Mouse (Mus musculus): ENCODE measurements around the gene Bicral. TPM values are rescaled to one million over a fixed set of nuclear protein-coding genes. Genes with fewer than 3 reads are reported as not detected.
A peak's percentile ranks its signal among the peaks of the same experiment; 100 is the strongest.

Gene Bicral
- total RNA-seq (2014; rRNA removed): 31.2 and 31.6 TPM in 2 replicates
- polyA plus RNA-seq (2015; fragmentation: Nextera tagmentation; extraction: Ambion mirVana): 6.5 and 7.0 TPM in 2 replicates

DNA sequence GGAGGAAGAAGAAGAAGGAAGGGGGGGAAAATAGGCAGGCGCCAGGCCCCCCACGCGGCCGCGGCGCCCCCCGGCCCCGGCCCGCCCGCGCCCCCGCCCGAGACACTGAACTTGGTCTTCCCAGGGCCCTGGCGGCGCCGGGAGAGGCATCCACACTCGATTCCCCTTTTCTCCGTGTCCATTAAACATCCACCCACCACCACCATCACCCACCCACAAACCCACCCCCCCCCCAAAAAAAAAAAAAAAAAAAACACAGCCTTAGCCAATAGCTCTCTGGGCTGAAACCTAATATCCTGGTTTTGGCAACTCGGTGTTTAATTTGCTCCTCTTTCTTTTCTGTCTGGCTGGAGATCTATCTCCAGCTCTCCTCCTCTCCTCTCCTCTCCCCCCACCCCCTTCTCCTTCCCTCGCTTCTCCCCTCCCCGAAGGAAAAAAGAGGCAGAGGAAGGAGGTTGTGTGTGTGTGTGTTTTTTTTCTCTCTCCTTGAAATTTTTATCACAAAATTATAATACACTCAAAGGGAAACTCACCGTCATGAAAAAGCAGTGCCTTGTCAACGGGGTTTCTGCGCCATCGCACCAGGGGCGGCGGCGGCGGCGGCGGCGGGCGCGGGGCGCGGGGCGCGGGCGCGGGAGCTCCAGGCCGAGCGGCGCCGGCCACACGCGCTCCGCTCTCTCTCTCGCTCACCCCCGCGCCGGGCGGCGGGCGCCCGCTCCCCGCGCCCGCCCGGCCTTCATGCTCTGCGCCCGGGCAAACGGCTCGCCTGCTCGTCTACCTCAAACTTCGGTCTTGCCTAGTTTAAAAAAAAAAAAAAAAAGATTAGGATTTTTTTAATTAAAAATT lies at the start of gene Bicral:
Bicral (minus strand) TSS at position 580 of the 846 bp plus-strand sequence.
- H3K9ac ChIP-seq (replicated peaks; ENCODE audit: low read length, poor library complexity, severe bottlenecking): peak within 1 kb of the TSS; percentile 100
- H3K27ac ChIP-seq (ENCODE audit: low read depth, low read length): peak within 1 kb of the TSS; percentile 100
- peak within 1 kb of the TSS; percentile 97 for H3K4me3 ChIP-seq (ENCODE audit: low read depth, low read length)
- H3K4me1 ChIP-seq (ENCODE audit: insufficient read depth, low read length): peaks cover 3% of the 10 kb centered on the region; the same call in 1 of the 2 replicates
- no peaks in the 10 kb centered on the region for H3K27me3 ChIP-seq (ENCODE audit: insufficient read depth, low read length)
- H3K4me2 ChIP-seq (ENCODE audit: low read depth, low read length, poor library complexity, severe bottlenecking): peak within 1 kb of the TSS; percentile 59
- WGBS: under 1% methylated on average over 47 of the region's 65 CpGs
- no peak for TF ChIP-seq CTCF (IDR thresholded peaks at IDR 0.05)
- H3K36me3 ChIP-seq (ENCODE audit: insufficient read depth, low read length): no peaks in the 10 kb centered on the region
- H3K9me3 ChIP-seq (ENCODE audit: low read length): no peaks in the 10 kb centered on the region
- ATAC-seq (ENCODE audit: low FRiP score): peak; percentile 67
- DNase-seq (ENCODE audit: low spot score): peak; percentile 84

DNA sequence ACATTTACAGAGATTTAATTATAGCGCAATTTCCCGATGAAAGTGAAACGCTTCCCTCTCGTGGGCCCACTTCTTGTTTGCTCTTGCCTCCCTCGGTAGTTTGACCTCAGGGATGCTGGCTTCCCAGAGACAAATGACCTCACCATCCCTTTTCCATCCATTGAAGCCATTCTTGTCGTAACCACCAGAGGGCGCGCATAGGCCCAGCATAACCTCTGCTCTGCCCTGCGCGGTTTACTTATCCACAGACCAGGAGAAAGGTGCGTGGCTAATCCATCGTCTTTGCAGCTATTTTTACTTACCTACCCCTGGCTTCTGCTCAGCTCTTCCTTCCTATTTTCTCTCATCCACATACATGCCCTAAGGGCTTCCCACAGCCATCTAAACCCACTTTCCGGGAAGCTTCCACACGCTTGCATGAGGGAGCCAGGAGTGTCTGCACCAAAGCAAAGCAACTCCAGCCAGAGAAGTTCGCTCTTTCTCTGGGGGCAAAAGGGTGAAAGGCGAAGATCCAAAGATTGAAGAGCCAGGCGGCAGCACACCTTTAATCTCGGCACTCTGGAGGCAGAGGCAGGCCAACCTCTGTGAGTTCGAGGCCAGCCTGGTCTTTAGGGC lies 45.7 kb upstream of the Bicral start:
- Histone ChIP-seq H3K27me3 (ENCODE audit: insufficient read depth, low read length) (no peaks in the 10 kb centered on the region), H3K36me3 (ENCODE audit: insufficient read depth, low read length) (no peaks in the 10 kb centered on the region), H3K27ac (ENCODE audit: low read depth, low read length) (no peak overlapping the region), H3K4me1 (ENCODE audit: insufficient read depth, low read length) (no peaks in the 10 kb centered on the region), H3K9ac (replicated peaks; ENCODE audit: low read length, poor library complexity, severe bottlenecking) (no peak overlapping the region), H3K4me2 (ENCODE audit: low read depth, low read length, poor library complexity, severe bottlenecking) (peak overlapping the region; percentile 3), H3K9me3 (ENCODE audit: low read length) (no peaks in the 10 kb centered on the region), H3K4me3 (ENCODE audit: low read depth, low read length) (no peak overlapping the region)
- DNase-seq (ENCODE audit: low spot score): peak; percentile 78
- TF ChIP-seq CTCF (IDR thresholded peaks at IDR 0.05): peak; percentile 96
- 20% methylated on average over 19 of the region's 19 CpGs for WGBS
- peak; percentile 71; the same call in 1 of the 2 replicates for ATAC-seq (ENCODE audit: low FRiP score)

DNA sequence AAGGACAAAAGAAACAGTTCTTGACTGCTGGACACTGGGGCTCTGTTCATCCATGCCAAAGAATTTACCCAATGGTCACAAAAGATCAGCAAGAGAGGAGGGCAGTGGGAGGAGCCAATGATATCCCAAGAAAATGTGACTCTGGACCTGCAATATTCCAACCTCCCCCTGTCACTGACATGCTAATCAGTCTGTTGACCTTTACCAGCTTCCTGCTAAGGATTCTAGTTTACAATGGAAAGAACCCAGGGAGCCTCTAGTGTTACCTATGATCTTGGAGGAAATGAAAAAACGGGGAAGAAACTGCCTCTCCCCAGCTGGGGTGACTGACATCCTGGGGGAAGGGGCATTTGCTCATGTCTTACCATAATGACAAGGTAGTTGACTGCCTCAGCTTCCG lies 42.7 kb upstream of the Bicral start:
- Histone ChIP-seq H3K9ac (replicated peaks; ENCODE audit: low read length, poor library complexity, severe bottlenecking) (no peak overlapping the region), H3K4me3 (ENCODE audit: low read depth, low read length) (no peak overlapping the region), H3K4me1 (ENCODE audit: insufficient read depth, low read length) (no peaks in the 10 kb centered on the region), H3K4me2 (ENCODE audit: low read depth, low read length, poor library complexity, severe bottlenecking) (no peak overlapping the region), H3K9me3 (ENCODE audit: low read length) (no peaks in the 10 kb centered on the region), H3K36me3 (ENCODE audit: insufficient read depth, low read length) (no peaks in the 10 kb centered on the region), H3K27ac (ENCODE audit: low read depth, low read length) (no peak overlapping the region), H3K27me3 (ENCODE audit: insufficient read depth, low read length) (no peaks in the 10 kb centered on the region)
- ATAC-seq (ENCODE audit: low FRiP score) (no peak), DNase-seq (ENCODE audit: low spot score) (no peak)
- WGBS: 44% methylated on average over 2 of the region's 2 CpGs
- TF ChIP-seq CTCF (IDR thresholded peaks at IDR 0.05): no peak

DNA sequence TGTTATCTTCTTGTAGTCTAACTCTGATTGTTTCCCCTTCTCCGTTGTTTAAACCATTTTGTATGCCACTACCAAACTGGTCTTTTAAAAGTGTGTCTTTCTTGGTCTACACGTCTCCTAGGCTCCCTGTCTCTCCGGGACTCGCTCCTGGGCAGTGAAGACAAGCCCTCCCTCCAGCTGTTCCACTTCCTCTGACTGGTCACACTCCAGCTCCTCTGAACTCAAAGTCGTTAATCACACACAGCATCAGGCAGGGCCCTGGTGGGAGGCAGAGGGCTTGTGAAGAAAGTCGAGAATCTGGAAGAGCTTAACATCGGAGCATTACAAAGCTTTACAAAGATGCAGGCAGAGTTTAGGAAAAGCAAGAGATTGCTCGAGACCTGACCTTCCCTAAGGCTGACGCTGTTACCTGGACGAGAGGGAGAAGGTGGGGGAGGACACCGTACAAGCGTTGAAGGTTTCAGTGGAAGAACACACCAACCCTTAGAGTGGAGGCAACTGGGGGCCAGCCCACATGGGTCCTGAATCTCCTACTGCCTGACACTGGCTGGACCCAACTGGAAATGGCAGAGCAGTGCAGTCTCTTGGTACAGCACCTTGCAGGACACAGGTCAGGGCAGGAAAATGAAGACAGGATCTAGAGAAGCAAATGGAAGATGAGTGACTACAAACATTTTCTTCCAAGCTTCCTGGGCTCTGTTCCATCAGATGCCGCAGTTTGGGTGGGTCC lies 39.1 kb upstream of the Bicral start:
- TF ChIP-seq CTCF (IDR thresholded peaks at IDR 0.05): no peak
- no peak for ATAC-seq (ENCODE audit: low FRiP score)
- Histone ChIP-seq H3K4me3 (ENCODE audit: low read depth, low read length) (no peak overlapping the region), H3K27me3 (ENCODE audit: insufficient read depth, low read length) (no peaks in the 10 kb centered on the region), H3K4me1 (ENCODE audit: insufficient read depth, low read length) (peaks cover 7% of the 10 kb centered on the region), H3K9me3 (ENCODE audit: low read length) (no peaks in the 10 kb centered on the region), H3K9ac (replicated peaks; ENCODE audit: low read length, poor library complexity, severe bottlenecking) (no peak overlapping the region), H3K36me3 (ENCODE audit: insufficient read depth, low read length) (peaks cover 3% of the 10 kb centered on the region; the same call in 1 of the 2 replicates), H3K27ac (ENCODE audit: low read depth, low read length) (no peak overlapping the region), H3K4me2 (ENCODE audit: low read depth, low read length, poor library complexity, severe bottlenecking) (no peak overlapping the region)
- WGBS: 38% methylated on average over 13 of the region's 13 CpGs
- DNase-seq (ENCODE audit: low spot score): no peak

DNA sequence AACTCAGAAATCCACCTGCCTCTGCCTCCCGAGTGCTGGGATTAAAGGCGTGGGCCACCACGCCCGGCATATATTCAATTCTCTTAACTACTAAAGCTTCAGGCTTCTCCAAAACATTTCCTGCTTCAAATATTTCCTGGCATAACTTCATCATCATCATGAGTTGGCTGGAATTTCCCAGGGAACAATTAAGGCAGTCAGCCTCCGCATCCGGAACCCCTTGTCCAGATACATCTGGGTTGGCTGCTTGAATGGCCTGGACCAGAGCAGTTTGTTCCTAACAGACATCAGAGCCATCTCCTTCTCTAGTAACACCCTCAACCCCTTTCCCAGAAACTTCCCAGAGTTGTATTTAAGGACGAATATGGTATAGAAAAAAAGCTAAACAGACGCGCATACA lies 37.1 kb upstream of the Bicral start:
- no peak for ATAC-seq (ENCODE audit: low FRiP score)
- Histone ChIP-seq H3K9me3 (ENCODE audit: low read length) (no peaks in the 10 kb centered on the region), H3K4me2 (ENCODE audit: low read depth, low read length, poor library complexity, severe bottlenecking) (no peak overlapping the region), H3K27ac (ENCODE audit: low read depth, low read length) (no peak overlapping the region), H3K27me3 (ENCODE audit: insufficient read depth, low read length) (no peaks in the 10 kb centered on the region), H3K9ac (replicated peaks; ENCODE audit: low read length, poor library complexity, severe bottlenecking) (no peak overlapping the region), H3K4me1 (ENCODE audit: insufficient read depth, low read length) (peaks cover 16% of the 10 kb centered on the region), H3K4me3 (ENCODE audit: low read depth, low read length) (no peak overlapping the region), H3K36me3 (ENCODE audit: insufficient read depth, low read length) (peaks cover 3% of the 10 kb centered on the region; the same call in 1 of the 2 replicates)
- WGBS: 95% methylated on average over 9 of the region's 9 CpGs
- no peak for DNase-seq (ENCODE audit: low spot score)
- TF ChIP-seq CTCF (IDR thresholded peaks at IDR 0.05): no peak
